Mouse (Mus musculus) urinary bladder, adult 2 months (tissue): ENCODE measurements around the gene Pi4ka. TPM values are rescaled to one million over a fixed set of nuclear protein-coding genes. Genes with fewer than 3 reads are reported as not detected.

Source experiments
- DNase-seq: peaks from one replicate; pipeline ENCODE4 v3.0.0; 2022; ENCODE audit warnings: low spot score
- polyA plus RNA-seq: library from polyadenylated mRNA; depleted of rRNA; stranded (reverse); fragments of >200 nt; gene quantifications from 2 replicates; pipeline ENCODE4 v1.2.3, GENCODE M21; 2012

Gene Pi4ka
- polyA plus RNA-seq, 1 experiment = 70.4 TPM

DNA sequence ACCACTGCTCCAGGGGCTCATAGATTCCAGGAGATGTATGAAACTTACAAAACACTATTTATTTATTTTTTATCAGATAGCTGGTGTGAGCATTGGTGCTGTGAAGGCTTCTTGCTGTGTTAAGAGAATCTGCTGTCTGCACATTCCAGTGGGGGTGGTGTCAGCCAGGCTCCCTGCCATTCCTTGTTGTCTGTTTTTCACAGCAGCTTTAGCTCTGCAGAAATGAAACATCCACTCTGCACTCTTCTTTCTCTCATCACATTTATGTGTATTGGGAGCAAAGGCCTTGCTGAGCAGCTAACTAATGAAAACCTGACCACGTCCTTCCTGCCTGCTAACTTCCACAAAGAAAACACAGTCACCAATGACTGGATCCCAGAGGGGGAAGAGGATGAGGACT is 70.0 kb downstream of the Pi4ka start:
- DNase-seq = no peak

DNA sequence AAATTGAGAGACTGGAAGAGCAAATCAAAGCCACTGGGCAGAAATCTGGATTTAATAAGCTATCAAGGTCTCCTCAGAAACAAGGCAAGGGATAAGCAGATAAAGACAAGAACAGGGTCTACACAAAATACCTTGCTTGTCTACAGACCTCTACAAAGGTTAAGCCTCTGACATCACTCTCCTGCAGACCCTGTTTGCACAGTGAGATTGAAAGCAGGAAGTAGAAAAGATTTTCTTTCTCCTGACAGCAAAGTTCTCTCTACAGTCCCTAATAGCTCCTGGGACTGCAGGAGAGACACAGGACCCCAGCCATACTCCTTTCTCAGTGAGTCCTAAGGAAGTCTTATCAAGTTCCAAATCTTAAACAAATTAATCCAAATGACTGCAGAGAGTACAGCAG is 71.5 kb downstream of the Pi4ka start:
- no peak for DNase-seq

DNA sequence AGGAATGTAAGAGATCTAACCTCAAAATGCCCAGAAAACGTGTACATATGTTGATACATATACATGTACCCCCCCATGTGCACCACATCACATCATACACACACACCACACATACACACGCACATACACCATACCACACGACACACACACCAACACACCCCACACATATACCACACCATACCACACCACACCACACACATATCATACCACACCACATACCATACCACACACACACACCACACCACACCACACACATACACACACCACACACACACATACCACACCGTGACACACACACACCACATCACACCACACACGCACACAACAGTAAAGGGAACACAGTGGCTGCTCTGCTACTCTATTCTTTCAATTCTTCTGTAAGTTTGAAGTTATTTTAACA is 74.3 kb downstream of the Pi4ka start:
- DNase-seq = no peak

DNA sequence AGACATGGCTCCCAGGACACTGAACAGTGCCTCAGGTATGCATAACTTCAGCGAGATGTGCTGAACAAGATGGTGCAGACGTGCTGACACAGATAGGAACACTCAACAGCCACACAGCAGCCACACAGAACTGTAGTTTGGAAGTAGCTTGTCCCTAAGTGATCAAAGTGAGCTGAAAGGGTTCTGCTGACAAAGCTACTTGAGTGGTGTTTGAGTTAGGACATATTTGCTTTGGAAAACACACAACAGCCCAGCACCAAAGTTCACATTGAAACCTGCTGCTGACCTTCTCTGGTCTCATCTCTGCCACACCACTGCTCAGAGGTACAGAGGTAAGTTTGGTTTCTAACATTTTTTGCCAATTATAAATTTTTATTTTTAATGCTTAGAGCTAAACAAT is 75.0 kb downstream of the Pi4ka start, which contains the start of gene Serpind1:
Serpind1 (plus strand) TSS at position 256 of the 400 bp plus-strand sequence.
- no peak for DNase-seq

DNA sequence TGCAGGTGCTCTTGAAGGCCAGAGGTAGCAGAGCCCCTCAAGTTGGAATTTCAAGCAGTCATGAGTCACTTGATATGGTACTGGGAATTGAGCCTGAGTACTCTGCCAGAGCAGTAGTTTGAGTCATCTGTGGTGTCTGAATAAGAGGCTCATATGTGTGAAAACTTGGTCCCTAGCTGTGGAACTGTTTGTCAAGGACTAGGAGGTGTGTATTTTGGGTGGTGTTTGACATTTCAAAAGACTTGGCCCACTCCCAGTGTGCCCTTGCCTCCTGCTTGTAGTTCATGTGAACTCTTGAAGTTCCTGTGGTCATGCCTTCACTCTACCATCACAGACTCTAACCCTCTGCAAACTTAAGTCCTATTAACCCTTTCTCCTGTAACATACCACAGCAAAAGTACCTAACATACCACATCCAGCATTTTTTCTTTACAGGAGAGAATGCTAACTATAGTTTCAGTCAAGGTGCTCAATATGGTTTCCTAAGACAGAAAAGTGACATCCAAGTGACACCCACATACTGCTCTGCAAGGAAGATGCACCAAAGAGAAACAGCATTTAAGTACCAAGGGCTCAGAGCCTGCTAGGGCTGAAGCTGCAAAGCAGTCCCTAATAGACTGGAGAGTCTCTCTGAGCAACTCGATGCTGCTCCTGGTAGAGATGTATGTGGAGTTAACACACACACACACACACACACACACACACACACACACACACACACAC is 76.1 kb downstream of the Pi4ka start:
- DNase-seq = no peak

DNA sequence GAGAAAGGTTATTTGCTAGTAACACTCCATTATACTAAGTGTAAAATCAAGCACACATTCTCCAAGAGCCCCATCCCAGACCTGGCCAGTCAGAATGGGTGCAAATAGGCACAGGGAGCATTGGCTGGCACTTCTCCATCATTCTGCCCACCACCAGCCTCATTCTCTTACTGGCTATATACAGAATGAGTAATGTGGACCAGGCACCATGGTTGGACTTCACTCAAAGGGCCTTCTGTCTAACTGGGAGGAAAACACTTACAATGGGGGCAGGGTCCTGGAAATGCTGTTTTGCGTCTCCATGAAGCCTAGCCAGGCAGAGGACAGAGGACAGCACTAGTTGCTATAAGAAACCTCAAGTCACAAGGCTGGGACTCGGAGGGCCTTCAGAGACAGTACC is 80.0 kb downstream of the Pi4ka start:
- DNase-seq = no peak

DNA sequence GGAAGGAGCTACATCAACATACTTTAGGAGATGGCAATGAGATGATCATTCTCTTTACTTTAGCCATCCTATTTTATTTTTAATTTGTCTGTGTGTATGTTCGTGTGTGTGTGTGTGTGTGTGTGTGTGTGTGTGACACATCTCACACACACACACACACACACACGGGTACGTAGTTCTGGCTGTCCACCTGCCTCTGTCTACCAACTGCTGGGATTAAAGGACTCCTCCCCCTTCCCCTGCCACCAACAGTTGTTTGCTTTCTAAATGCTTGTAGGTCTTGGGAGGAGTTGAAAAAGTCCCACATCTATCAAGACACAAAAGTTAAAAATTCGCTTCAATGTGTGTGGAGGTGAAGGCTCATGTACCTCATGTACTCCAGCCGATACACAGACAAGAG is 81.4 kb downstream of the Pi4ka start:
- DNase-seq = no peak

DNA sequence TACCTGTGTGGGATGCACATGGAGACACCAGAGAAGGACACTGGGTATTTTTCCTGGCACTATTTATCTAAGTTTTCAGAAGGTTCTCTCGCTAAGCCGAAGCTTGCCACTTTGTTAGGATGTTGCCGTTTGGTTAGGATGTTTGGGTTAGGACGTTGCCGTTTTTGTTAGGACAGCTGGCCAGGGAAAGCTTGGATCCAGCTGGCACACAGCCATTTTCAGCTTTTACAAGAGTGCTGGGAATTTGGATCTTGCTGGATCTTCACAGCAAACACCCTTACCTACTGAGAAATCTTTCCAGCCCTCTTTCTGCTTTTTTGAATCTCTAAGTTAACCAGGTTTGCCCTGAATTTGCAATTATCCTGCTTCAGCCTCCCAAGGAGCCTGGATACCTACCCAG is 84.6 kb downstream of the Pi4ka start:
- DNase-seq = no peak

DNA sequence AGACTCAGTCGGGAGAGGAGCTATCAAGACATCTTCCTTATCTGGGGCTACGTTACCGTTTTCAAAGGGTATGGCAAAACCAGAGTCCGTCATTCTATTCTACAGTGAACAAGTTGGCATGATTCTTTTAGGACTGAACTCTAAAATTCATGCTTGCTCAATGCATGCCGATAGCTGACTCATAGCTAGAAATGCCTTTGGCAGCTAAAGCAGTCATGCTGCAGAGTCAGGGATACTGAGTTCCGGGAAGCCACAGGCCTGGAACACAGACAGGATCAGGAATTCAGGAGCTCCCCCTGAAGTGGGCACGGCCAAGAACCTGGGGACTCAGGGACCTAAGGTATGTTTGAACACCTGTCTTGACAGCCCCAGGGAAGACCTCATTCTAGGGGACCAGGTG is 89.6 kb downstream of the Pi4ka start:
- DNase-seq = no peak

DNA sequence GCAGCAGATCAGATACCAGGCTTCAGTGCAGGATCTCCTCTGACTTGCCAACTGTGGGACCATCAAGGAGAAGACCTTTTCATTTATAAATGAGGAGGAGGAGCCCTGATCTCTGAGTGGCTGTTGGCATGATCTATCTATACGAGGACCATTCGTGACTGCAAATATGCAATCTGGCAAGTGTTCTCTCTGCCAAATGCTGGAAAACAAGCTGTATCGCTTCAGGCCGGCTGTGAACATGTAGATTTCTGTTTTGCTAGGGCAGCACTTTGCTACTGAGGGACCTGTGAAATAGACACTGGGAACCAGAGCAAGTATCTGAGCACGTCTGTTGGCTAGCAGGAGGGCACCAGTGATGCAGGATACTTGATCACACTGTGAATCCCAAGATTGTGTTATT is 93.6 kb downstream of the Pi4ka start:
- no peak for DNase-seq

DNA sequence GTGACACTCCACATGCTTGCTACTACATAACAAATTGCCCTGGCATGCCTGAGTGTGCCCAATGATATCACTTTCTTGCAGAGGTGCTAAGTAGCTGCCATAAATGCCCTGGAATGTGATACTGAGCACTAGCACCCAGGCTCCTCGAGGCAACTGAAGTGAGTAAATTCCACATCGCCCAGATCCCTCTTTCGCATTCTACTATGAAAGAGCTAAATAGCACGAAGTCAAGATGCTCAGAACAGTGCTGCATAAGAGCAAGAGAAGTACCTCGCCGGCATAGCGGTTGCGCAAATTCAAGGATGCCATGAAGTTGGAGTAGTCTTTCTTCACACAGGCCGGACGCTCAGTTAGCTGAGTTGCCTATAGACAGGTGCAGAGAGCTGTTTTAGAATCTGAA is 97.1 kb downstream of the Pi4ka start:
- no peak for DNase-seq

DNA sequence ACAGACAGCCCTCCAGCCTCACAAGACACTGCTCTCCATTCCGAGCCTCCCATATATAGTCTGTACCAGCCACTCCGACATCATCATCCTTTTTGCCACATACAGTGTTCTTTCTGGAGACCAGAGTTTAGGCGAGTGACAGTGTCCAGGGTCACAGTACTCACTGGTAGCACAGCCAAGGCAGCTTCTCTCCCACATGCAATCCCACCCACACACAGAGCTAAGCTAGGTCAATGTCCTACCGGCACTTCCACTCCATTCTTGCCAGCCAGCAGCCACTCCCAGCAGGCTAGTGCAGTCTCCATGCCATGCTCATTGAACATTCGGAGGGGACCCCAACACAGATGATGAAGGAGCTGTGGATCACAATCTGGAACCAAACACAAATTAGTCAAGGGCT is 98.7 kb downstream of the Pi4ka start:
- DNase-seq = no peak

DNA sequence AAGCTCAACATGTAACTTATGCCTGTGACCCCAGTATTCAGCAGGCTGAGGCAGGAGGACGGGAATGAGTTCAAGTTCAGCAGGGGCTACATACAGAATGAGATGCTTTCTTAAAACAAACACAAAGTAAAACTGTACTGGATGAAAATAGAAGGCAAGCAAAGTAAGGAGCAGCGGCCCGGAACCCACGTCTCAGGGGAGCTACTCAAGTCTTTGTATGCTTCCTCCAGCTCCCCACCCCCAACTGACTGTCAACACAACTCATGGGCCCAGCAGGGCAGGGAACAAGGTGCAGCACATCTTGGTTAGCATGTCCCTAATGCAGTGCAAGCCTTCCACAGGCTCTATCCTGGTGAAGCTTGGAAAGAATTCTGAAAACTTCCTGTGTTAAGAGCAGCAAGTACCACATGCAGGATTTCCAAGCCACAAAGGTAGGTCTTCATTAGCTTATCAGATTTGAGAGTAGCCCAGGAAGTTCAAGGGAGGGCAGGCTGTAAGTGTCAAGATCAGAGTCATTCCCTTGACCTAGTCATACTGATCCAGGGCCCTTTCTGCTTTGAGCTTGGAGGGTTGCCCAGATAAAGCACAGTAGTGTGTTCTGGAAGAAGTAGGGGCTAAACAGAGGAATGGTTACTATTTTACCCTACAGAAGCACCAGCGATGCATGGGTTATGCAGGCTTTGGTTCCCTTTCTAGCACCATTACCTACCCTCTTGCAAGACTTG is 102.4 kb downstream of the Pi4ka start:
- DNase-seq = no peak

DNA sequence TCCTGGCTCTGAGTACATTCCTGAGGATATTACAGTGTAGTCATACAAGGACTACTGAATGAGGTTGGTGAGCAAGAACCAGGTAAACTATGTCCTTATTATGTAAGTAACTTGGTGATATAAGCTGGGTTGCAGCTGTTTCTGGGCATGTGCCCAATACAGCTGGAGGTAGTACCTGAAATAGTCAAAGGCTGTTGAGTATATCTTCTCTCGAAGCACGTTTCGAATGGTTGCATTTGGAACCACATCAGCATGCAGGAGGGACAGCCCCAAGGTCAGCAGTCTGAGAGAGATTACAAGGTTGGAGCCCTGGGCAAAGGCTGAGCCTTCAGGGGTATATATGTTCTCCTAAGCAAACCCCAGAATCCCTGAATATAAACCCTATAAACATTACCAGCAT is 105.3 kb downstream of the Pi4ka start:
- no peak for DNase-seq

DNA sequence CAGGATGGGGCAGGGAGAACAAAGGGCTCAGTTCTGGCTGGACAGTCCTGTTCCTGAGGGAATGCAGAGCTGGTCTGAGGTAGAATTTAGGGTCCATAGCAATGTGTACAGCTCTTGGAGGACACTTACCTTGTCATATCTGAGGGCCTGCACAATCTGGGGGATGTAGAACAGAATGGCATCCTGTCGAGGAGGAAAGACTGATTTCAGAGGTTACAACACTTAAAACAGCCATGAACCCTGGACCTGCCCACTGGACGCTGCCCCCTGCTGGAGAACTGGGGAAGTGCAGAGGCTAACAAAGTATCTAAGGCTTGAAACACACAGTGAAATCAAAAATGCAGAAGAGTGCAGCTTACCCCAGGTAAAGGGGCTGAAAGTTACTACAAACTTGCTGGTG is 113.4 kb downstream of the Pi4ka start:
- peak; percentile 51 for DNase-seq

DNA sequence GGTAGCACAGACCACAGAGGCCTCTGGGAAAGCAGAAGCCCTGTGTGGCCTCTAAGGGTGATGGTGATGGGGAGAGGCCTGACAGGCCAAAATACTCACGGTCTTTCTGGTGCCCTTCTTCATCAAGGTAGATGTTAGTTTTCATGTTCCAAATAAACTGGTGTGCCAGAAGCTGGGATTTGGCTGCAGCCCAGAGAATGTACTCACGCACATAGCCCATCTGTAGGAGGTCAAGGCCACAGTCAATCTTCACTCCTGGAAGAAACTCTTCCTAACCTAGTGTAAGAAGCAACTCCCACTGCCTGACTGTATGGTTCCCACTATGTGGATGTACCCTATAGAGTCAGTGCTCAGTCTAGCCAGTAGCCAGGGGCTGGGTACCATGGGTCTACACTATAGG is 115.1 kb downstream of the Pi4ka start:
- DNase-seq = no peak

DNA sequence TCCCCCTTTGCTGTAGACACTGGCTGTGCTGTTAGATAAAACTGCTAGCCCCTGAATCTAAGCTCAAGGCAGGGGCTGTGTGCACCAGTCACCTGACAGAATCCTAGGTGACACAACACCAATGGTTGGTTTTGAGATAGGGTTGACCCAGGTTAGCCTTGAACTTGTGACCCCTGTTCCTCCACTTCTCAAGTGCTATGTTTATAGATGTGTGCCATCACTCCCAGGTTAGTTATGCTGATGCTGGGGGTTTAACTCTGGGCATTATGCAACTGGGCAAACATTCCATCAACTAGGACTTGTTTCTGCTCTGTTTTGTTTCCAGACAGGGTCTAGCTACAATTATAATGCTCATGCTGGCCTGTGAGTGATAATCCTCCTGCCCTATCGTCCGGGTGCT is 119.0 kb downstream of the Pi4ka start:
- DNase-seq = no peak

DNA sequence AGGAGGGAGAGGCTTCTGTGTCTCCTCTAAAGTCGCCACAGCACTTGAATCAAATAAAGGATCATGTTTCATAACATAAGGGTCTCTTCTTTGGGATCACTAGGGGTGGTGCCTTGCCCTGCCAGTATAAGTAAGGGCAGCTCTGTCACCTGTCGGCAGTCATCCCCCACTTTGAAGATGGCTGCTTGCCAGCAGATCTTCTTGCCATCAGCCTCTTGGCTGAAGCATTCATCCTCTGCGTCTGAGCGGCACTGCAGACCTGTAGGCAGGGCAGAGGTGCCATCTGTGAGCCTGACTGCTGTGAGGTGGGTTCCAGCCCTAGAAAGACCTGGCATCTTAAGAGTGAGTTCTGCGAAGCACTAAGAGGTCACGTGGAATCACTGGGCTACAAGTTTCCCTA is 123.0 kb downstream of the Pi4ka start:
- no peak for DNase-seq

DNA sequence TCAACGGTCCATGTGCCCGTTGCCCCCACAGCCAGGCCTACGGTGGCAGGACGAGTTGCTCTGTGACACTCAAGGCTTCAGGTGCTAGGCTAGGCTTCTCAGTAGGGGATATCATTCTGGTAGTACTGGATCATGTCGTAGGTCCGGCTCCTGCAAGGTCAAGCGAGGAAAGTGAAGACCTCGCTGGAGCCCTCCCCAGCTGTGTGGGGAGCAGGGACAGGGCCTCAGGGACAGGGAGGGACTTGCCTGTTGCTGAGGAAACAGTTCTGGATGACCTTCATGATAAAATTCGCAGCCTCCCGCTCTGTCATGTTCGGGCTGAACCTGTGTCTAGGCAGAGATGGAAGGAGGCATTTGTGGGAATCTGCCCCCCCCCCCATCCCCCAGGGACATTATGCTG is 125.6 kb downstream of the Pi4ka start:
- DNase-seq = no peak

DNA sequence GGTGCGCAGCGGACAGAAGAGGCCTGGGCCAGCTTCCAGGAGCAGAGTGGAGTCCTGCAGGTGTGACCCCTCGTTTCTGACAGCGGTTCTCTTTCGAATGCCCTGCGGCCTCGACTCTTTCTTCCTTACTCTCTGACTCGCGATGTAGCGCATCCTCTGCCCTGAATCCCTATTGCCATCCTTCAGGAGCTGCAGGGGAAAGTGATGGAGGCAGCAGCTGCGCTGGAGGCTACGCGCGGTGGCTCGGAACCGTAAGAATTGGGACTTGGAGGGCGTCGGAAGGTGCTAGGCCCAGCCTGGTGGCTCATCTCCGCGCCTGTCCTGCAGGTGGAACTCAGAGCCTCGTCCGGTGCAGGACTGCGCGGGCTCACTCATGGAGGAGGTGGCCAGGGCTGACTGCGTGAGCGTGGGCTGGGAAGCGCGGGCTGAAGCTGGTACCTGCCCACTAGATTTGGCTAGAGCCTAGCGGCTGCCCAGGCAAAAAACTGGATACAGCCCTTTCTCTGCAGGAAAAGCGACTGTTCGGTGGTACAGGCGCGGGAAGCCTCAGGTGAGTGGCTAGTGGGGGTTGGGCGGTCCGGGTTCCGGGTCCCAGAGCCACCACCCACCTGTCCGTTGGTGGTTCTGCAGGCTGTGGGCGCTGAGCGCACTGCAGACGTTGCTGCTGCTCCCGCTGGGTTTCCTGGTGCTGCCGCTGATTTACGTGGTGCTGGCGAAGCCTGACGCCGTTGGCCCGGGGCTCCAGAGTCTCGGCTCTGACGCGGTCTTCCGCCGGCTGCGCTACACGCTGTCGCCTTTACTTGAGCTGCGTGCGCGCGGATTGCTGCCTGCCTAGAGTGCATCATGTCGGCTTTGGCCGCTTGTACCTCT is 128.5 kb downstream of the Pi4ka start:
- DNase-seq = no peak

DNA sequence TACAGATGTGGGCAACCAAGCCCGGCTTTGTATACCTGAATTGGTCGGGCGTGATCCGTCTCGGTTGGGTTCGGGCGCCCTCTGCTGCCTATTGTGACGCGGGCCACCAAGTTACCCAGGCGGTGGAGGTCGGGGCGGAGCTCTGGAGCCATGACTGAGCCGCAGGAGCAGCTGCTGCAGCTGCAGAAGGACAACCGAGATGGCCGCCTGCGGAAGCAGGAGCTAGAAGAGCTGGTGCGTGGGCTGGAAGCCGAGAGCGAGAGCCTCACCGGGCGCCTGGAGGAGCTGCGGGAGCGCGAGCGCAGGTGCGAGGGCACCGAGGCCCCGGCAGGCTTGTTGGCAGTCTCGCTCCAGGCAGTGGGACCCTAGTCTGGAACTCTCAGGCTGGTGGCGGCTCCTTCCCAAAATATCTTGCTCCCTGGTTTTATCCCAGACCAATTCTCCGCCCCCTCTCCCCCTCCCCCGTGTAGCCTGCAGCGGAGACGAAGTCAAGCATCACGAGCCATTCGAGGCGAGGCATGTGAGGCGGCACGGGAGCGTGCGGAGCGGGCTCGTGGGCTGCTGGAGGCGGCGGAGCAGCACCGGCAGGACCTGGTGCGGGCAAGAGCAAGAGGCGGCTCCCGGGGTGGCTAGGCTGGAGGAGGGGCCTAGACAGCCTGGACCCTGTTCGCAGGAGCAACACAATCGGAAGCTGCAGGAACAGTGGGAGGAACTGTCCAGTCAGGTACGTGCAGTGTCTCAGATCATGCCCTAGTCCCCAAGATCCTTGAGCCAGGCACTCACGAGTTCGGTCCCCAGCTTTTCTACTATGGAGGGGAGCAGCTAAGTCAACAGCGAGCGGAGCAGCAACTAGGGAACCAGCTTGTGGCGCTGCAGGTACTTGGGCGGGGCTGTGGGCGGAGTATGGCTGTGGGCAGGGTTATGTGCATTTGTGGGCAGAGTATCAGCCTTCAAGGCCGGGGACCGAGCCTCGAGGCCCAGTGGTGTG is 129.7 kb downstream of the Pi4ka start:
- DNase-seq = peak; percentile 87
